Mouse (Mus musculus) embryonic facial prominence, embryonic 14.5 days (tissue): ENCODE measurements at regions not wholly inside any gene's neighbourhood (a gene's known extent, or its start where the extent isn't known, plus 50 kb on each side); places are given as distances from the start of the nearest gene placed in this dataset.

Source experiments
- ATAC-seq: fragments of 200-750 bp; cut with Nextera tagmentation; 2 replicates; pipeline ENCODE4 v1.8.0; 2017; ENCODE audit warnings: low read depth, moderate number of reproducible peaks, moderate TSS enrichment
- DNase-seq: peaks from one replicate; pipeline ENCODE4 v3.0.0-alpha.2; 2015; ENCODE audit warnings: low spot score
- H3K27ac ChIP-seq: fragments of 300-500 bp; sonication (generic); replicated peaks from 2 replicates; pipeline ENCODE4 v1.5.1; 2014; ENCODE audit warnings: low read depth, mild to moderate bottlenecking, low read length, moderate library complexity
- H3K27me3 ChIP-seq: fragments of 300-500 bp; sonication (generic); replicated peaks from 2 replicates; pipeline ENCODE4 v1.6.1; 2014; ENCODE audit warnings: low read length; ENCODE audit not compliant: control insufficient read depth, insufficient read depth
- H3K36me3 ChIP-seq: fragments of 300-500 bp; sonication (generic); 2 replicates; pipeline ENCODE4 v1.6.1; 2014; ENCODE audit warnings: low read length, mixed read lengths; ENCODE audit not compliant: control insufficient read depth, insufficient read depth
- H3K4me1 ChIP-seq: fragments of 300-500 bp; sonication (generic); 2 replicates; pipeline ENCODE4 v1.6.1; 2014; ENCODE audit warnings: antibody characterized with exemption, low read length; ENCODE audit not compliant: control insufficient read depth, insufficient read depth
- H3K4me2 ChIP-seq: fragments of 300-500 bp; sonication (generic); 2 replicates; pipeline ENCODE4 v1.6.1; 2014; ENCODE audit warnings: low read depth, mild to moderate bottlenecking, low read length, moderate library complexity, mixed read lengths
- H3K4me3 ChIP-seq: fragments of 300-500 bp; sonication (generic); 2 replicates; pipeline ENCODE4 v1.5.1; 2014; ENCODE audit warnings: low read depth, mild to moderate bottlenecking, low read length
- H3K9ac ChIP-seq: fragments of 300-500 bp; sonication (generic); 2 replicates; pipeline ENCODE4 v1.6.1; 2014; ENCODE audit warnings: low read depth, mild to moderate bottlenecking, low read length, moderate library complexity, mixed read lengths
- H3K9me3 ChIP-seq: fragments of 300-500 bp; sonication (generic); 2 replicates; pipeline ENCODE4 v1.6.1; 2016; ENCODE audit warnings: low read length; ENCODE audit not compliant: control insufficient read depth
- WGBS: fragments of 180-500 bp; shearing (Covaris S2); extraction: QIAGEN DNeasy Blood & Tissue Kit; methylation state at CpG from one replicate; pipeline ENCODE4 v1.1.7; 2014; 5-methylcytosine and 5-hydroxymethylcytosine counted together

DNA sequence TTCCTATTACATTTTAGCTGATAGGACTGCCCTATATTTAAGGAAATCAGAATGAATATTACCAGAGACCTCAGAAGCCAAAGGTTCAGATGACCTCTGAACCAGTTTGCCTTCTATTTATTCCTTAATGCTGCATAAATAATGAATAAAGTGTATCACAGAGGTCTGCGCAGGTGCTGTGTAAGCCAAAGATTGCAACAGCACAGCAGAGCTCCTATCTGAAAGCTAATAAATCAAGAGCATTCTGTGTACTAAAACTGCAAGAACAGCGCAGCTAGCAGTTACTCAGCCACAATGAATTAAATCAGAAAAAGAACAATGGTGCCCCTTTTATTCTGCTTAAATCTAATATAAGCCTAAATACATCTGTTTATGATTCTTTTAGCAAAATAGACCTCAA is 1208.5 kb downstream of the Rapgef2 start:
- no peak overlapping the region for H3K27ac ChIP-seq
- no peak for DNase-seq
- no peak overlapping the region for H3K9ac ChIP-seq
- no peaks in the 10 kb centered on the region for H3K27me3 ChIP-seq
- WGBS = 89% methylated on average over 2 of the region's 2 CpGs
- H3K4me2 ChIP-seq = no peak overlapping the region
- H3K36me3 ChIP-seq = no peaks in the 10 kb centered on the region
- ATAC-seq = no peak
- no peaks in the 10 kb centered on the region for H3K9me3 ChIP-seq
- no peak overlapping the region for H3K4me3 ChIP-seq
- H3K4me1 ChIP-seq = no peaks in the 10 kb centered on the region

DNA sequence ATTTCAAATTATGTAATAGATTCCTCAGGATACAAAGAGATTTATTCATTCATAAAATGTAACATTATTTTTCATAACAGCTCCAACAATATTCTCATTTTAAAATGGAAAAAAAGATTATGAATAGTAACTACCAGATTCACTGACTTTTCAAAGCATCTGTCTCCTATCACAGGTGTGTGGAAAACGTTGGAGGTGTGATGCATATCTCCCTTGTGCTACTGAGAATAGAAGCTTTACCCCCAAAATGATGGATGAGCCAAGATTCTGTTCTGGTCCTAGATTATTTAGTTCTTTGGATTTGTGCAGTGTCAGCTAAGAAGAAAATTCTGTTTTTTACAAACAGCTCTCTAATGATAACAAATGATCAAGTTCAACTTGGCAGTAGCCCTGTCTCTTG is 1209.0 kb downstream of the Rapgef2 start:
- Histone ChIP-seq H3K27me3 (no peaks in the 10 kb centered on the region), H3K4me2 (no peak overlapping the region), H3K4me3 (no peak overlapping the region), H3K36me3 (no peaks in the 10 kb centered on the region), H3K27ac (no peak overlapping the region), H3K9me3 (no peaks in the 10 kb centered on the region), H3K4me1 (no peaks in the 10 kb centered on the region), H3K9ac (no peak overlapping the region)
- ATAC-seq = no peak
- DNase-seq = no peak
- WGBS = 55% methylated on average over 1 of the region's 1 CpGs

DNA sequence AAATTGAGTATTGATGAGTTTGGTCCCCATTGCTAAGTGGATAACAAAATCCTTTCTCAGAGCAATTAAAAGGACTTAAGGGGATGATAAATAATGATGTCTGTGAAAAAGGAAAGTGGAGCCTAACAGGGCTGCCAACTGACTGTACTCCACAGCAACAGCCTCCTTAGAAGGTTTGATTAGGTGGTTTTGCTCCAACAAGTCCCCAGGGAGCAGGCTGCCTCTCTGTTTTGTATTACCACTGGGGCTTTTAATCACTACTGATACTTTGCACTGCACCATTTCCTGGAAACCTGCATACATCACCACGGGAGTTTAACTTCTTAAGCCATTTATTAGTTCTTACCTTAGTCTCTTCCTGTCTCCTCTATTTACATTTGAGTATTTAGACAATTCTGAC is 1213.3 kb downstream of the Rapgef2 start:
- Histone ChIP-seq H3K4me2 (no peak overlapping the region), H3K4me1 (no peaks in the 10 kb centered on the region), H3K27ac (no peak overlapping the region), H3K27me3 (no peaks in the 10 kb centered on the region), H3K36me3 (no peaks in the 10 kb centered on the region), H3K9ac (no peak overlapping the region), H3K4me3 (no peak overlapping the region), H3K9me3 (no peaks in the 10 kb centered on the region)
- WGBS = 22% methylated on average over 1 of the region's 1 CpGs
- peak; percentile 79; the same call in 1 of the 2 replicates for ATAC-seq
- DNase-seq = peak; percentile 22

DNA sequence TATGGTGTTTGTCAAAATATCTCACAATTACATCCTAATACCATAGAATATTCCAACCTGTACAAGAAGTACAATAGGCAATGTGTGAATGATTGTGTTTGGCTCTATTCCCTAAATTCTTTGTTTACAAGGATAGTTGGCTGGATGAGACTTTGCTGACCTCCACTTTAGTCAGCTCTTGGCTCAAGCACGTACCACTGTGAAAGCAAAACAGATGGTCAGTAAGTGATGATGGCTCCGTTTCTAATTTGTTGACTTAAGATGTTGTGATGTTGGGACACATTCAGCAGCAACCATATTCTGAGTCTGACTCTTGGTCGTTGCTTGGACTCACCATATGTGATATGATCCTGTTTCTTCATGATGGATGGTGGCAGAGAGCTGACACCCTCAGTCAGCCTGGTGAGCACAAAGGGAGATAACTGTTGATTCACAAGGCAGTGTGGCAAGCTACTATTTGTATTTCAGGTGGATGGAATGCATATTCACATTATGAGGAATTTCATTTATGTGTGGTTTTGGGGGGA is 1219.1 kb downstream of the Rapgef2 start:
- DNase-seq (peak; percentile 8), ATAC-seq (no peak)
- H3K4me1 ChIP-seq = no peaks in the 10 kb centered on the region
- no peak overlapping the region for H3K27ac ChIP-seq
- no peaks in the 10 kb centered on the region for H3K36me3 ChIP-seq
- H3K4me2 ChIP-seq = no peak overlapping the region
- H3K27me3 ChIP-seq = no peaks in the 10 kb centered on the region
- no peaks in the 10 kb centered on the region for H3K9me3 ChIP-seq
- 62% methylated on average over 3 of the region's 3 CpGs for WGBS
- H3K4me3 ChIP-seq = no peak overlapping the region
- no peak overlapping the region for H3K9ac ChIP-seq

DNA sequence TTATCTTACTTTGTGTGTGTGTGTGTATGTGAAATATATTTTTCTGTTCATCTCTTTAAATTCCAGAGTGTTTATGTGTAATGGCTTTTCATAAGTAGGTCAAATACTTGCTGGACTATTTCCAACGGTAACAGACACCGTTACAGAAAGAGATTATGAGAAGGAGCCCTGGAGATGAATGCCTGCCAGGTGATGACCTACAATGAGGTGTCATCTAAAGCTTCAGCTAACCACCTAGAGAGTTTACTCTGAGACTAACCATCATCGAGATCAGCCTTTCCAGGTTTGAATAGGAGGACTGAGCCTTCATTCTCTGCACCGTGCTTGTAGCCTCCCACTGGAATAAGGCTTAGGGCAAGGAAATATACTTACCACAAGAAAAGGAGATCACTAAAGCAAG is 1220.0 kb downstream of the Rapgef2 start:
- H3K4me3 ChIP-seq = no peak overlapping the region
- no peaks in the 10 kb centered on the region for H3K4me1 ChIP-seq
- no peak for DNase-seq
- WGBS = 71% methylated on average over 4 of the region's 4 CpGs
- no peak overlapping the region for H3K9ac ChIP-seq
- no peak for ATAC-seq
- no peaks in the 10 kb centered on the region for H3K9me3 ChIP-seq
- no peak overlapping the region for H3K4me2 ChIP-seq
- no peaks in the 10 kb centered on the region for H3K36me3 ChIP-seq
- no peaks in the 10 kb centered on the region for H3K27me3 ChIP-seq
- H3K27ac ChIP-seq = no peak overlapping the region

DNA sequence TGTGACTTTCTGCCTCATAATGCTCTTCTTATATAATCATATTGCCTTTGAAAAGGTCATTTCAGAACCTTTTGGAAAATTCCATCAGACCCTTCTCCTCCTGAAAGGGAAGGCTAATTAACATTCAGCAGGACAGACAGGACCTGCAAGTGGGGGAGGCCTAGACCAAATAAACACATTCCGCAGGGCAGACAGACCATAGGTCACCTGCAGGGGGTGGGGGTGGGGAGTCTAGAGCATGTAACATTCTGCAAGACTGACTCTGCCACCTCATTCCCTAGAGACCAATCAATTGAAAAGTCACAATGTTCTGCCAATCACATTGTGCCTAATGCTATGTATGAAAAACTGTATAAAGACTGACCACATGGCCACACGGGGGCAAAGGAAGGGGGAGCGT is 1223.8 kb downstream of the Rapgef2 start:
- Histone ChIP-seq H3K27me3 (no peaks in the 10 kb centered on the region), H3K36me3 (no peaks in the 10 kb centered on the region), H3K9ac (no peak overlapping the region), H3K4me3 (no peak overlapping the region), H3K27ac (no peak overlapping the region), H3K9me3 (no peaks in the 10 kb centered on the region), H3K4me1 (no peaks in the 10 kb centered on the region), H3K4me2 (no peak overlapping the region)
- WGBS = 57% methylated on average over 3 of the region's 3 CpGs
- ATAC-seq (no peak), DNase-seq (no peak)

DNA sequence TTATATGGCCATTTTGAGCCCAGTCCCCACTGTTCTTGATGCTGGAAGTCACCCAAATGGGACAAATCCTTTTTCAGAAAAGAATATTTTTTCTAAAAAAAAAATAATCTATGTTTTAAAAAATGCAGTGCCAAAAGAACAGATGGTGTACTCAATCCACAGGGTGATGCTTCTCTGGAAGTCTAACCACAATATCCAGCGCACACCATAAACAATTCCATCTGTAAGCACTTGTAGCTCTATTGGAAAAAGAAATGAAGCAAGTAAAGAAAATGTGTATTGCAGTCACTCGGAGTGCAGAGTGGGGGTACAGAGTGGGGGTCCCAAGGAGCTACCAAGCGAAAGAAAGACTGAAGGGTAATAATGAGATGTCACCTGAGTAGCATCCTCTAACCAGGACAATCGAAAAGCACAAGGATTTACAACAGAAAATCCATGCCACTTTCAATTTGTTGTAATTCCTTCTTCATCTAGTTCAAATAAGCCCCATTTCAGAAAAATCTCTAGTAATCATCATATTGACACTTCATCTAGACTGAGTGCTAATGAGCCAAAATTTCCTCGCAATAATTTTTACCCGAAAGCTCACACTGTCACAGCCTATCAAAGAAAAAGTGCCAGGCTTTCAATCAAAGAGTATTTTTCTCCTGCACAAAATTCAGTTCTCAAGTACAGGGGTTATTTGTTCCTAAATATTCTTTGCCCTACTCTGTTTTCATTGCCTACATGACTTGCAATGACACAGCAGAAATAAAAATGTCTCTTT is 1226.3 kb downstream of the Rapgef2 start:
- Histone ChIP-seq H3K36me3 (no peaks in the 10 kb centered on the region), H3K27me3 (no peaks in the 10 kb centered on the region), H3K4me1 (no peaks in the 10 kb centered on the region), H3K4me2 (no peak overlapping the region), H3K9ac (no peak overlapping the region), H3K4me3 (no peak overlapping the region), H3K27ac (no peak overlapping the region), H3K9me3 (no peaks in the 10 kb centered on the region)
- WGBS = 51% methylated on average over 6 of the region's 6 CpGs
- ATAC-seq = no peak
- peak; percentile 47 for DNase-seq
